In genomic region chr1:33964643-33965042, GRCm38 (mm10) we compare ENCODE assay signal across 8 mouse cellular contexts. TPM values are rescaled to one million over a fixed set of nuclear protein-coding genes. Genes with fewer than 3 reads are reported as not detected.
DNase-seq lines count a peak whose midpoint lies in the region; ATAC-seq and TF ChIP-seq lines count a peak whose summit lies in the region.
"Had no signal": no experiment of that assay in that cellular context is flagged by ENCODE, and none has a peak within 500 bp of the region (broad histone marks: within the 10 kb centered on the region; RNA-seq: fewer than 3 reads in every experiment).

No protein-coding gene starts in this region.

- H3K9me3 ChIP-seq in heart, postnatal 0 days (replicated peaks; ENCODE audit: control insufficient read depth, low read length), result no peaks in the 10 kb centered on the region
- H3K9me3 ChIP-seq in liver, postnatal 0 days (ENCODE audit: low read length), result no peaks in the 10 kb centered on the region

- 21% methylated on average over 5 of the region's 5 CpGs for WGBS in liver, adult 2 months
- 19% methylated on average over 5 of the region's 5 CpGs for WGBS in cerebellum, adult 2 months
- WGBS in heart, postnatal 0 days, result 21% methylated on average over 5 of the region's 5 CpGs
- WGBS in liver, postnatal 0 days (ENCODE audit: insufficient replicate concordance), result 23% methylated on average over 5 of the region's 5 CpGs

- H3K4me3 ChIP-seq in liver, adult 2 months (ENCODE audit: insufficient read depth, low read depth, low read length), result no peak overlapping the region
- H3K4me3 ChIP-seq in cerebellum, adult 2 months (replicated peaks; ENCODE audit: insufficient read depth, low read depth, low read length), result no peak overlapping the region
- no peak overlapping the region for H3K4me3 ChIP-seq in heart, postnatal 0 days (ENCODE audit: low read depth, low read length)
- H3K4me3 ChIP-seq in liver, postnatal 0 days (ENCODE audit: low read depth, low read length), result no peak overlapping the region

- H3K36me3 ChIP-seq in liver, adult 2 months (ENCODE audit: control insufficient read depth, insufficient read depth, low read length), result no peaks in the 10 kb centered on the region
- H3K36me3 ChIP-seq in heart, postnatal 0 days (replicated peaks; ENCODE audit: control insufficient read depth, insufficient read depth, low read length), result no peaks in the 10 kb centered on the region
- H3K36me3 ChIP-seq in liver, postnatal 0 days (replicated peaks; ENCODE audit: insufficient read depth, low read length), result no peaks in the 10 kb centered on the region

- H3K4me1 ChIP-seq in liver, adult 2 months (ENCODE audit: control insufficient read depth, insufficient read depth, low read length), result no peaks in the 10 kb centered on the region
- H3K4me1 ChIP-seq in cerebellum, adult 2 months (ENCODE audit: control insufficient read depth, insufficient read depth, low read length), result peaks cover 5% of the 10 kb centered on the region; the same call in 1 of the 2 replicates
- no peaks in the 10 kb centered on the region for H3K4me1 ChIP-seq in heart, postnatal 0 days (ENCODE audit: control insufficient read depth, insufficient read depth)
- H3K4me1 ChIP-seq in liver, postnatal 0 days (ENCODE audit: insufficient read depth), result no peaks in the 10 kb centered on the region

- TF ChIP-seq POLR2A in liver, adult 2 months (IDR thresholded peaks at IDR 0.05; ENCODE audit: extremely low read depth, insufficient read depth, low read length), result no peak
- no peak for TF ChIP-seq POLR2A in cerebellum, adult 2 months (IDR thresholded peaks at IDR 0.05; ENCODE audit: borderline replicate concordance, insufficient read depth, low read length)

- peak; percentile 50 for TF ChIP-seq CTCF in liver, adult 2 months (IDR thresholded peaks at IDR 0.05; ENCODE audit: low read depth, low read length)
- peak; percentile 60; the same call in 1 of the 2 replicates for TF ChIP-seq CTCF in cerebellum, adult 2 months (IDR thresholded peaks at IDR 0.05; ENCODE audit: borderline replicate concordance, insufficient read depth, low read depth, low read length)
- TF ChIP-seq CTCF in heart, postnatal 0 days (IDR thresholded peaks at IDR 0.05; ENCODE audit: low read depth), result peak; percentile 73
- TF ChIP-seq CTCF in liver, postnatal 0 days (IDR thresholded peaks at IDR 0.05; ENCODE audit: low read depth), result peak; percentile 70

- no peaks in the 10 kb centered on the region for H3K79me2 ChIP-seq in liver, adult 2 months (ENCODE audit: control insufficient read depth, insufficient read depth, low read length)

- ATAC-seq in heart, postnatal 0 days (ENCODE audit: insufficient read depth, low read depth), result peak; percentile 66
- peak; percentile 49 for ATAC-seq in liver, postnatal 0 days

- no peaks in the 10 kb centered on the region for H3K27me3 ChIP-seq in liver, adult 2 months (ENCODE audit: control insufficient read depth, insufficient read depth, low read length)
- H3K27me3 ChIP-seq in cerebellum, adult 2 months (ENCODE audit: control insufficient read depth, insufficient read depth, low read length), result no peaks in the 10 kb centered on the region
- H3K27me3 ChIP-seq in heart, postnatal 0 days (ENCODE audit: control insufficient read depth, insufficient read depth, low read length), result no peaks in the 10 kb centered on the region
- H3K27me3 ChIP-seq in liver, postnatal 0 days (ENCODE audit: insufficient read depth, low read length), result no peaks in the 10 kb centered on the region

- H3K27ac ChIP-seq in liver, adult 2 months (replicated peaks; ENCODE audit: insufficient read depth, low read depth, low read length), result no peak overlapping the region
- H3K27ac ChIP-seq in cerebellum, adult 2 months (ENCODE audit: insufficient read depth, low read length), result no peak overlapping the region
- no peak overlapping the region for H3K27ac ChIP-seq in heart, postnatal 0 days (ENCODE audit: low read depth)
- no peak overlapping the region for H3K27ac ChIP-seq in liver, postnatal 0 days (ENCODE audit: low read depth)
- H3K27ac ChIP-seq: macrophage had no signal

- H3K4me2 ChIP-seq in heart, postnatal 0 days (ENCODE audit: low read depth, low read length), result no peak overlapping the region
- H3K4me2 ChIP-seq in liver, postnatal 0 days (ENCODE audit: low read depth, low read length), result no peak overlapping the region

- TF ChIP-seq EP300 in heart, postnatal 0 days (IDR thresholded peaks at IDR 0.05; ENCODE audit: low read depth), result no peak
- no peak for TF ChIP-seq EP300 in liver, postnatal 0 days (IDR thresholded peaks at IDR 0.05; ENCODE audit: low read depth)

- DNase-seq in liver, adult 2 months (ENCODE audit: extremely low read depth, low read depth, low spot score), result peak; percentile 24
- DNase-seq in liver (no peak), R1 (ENCODE audit: low read depth, low spot score) (peak; percentile 84)
- peak; percentile 68 to 77 for DNase-seq in cerebellum, adult 2 months
- peak; percentile 66 for DNase-seq in heart, postnatal 0 days (ENCODE audit: low spot score)
- peak; percentile 41 for DNase-seq in liver, postnatal 0 days
- peak; percentile 32 for DNase-seq in thymus, postnatal 4 days

- H3K9ac ChIP-seq in liver, adult 2 months (ENCODE audit: low read depth, low read length), result no peak overlapping the region
- H3K9ac ChIP-seq in heart, postnatal 0 days (replicated peaks; ENCODE audit: low read depth, low read length), result no peak overlapping the region
- no peak overlapping the region for H3K9ac ChIP-seq in liver, postnatal 0 days (replicated peaks)

RNA-seq across cellular contexts. Expression of gene Dst, which starts 56.6 kb away (rescaled TPM):
- total RNA-seq in liver, adult 2 months (2014; rRNA removed), result 53.6 and 60.4 TPM in 2 replicates
- polyA plus RNA-seq in liver, adult 2 months (2012; rRNA removed), result 10.5 and 14.8 TPM in 2 replicates
- 143 and 148 TPM in 2 replicates for polyA plus RNA-seq in cerebellum, adult 2 months (2012; rRNA removed)
- 104 and 106 TPM in 2 replicates for total RNA-seq in heart, postnatal 0 days (2014; rRNA removed; ENCODE audit: low replicate concordance)
- 18.2 and 21.7 TPM in 2 replicates for polyA plus RNA-seq in heart, postnatal 0 days (2015; fragmentation: Nextera tagmentation; extraction: Ambion mirVana)
- polyA plus RNA-seq in liver, postnatal 0 days (2015; fragmentation: Nextera tagmentation; extraction: Ambion mirVana), result 6.0 and 6.4 TPM in 2 replicates

RNA-seq across cellular contexts. Expression of gene Bend6, which starts 57.0 kb away (rescaled TPM):
- total RNA-seq in liver, adult 2 months (2014; rRNA removed), result 0.18 and 0.40 TPM in 2 replicates
- polyA plus RNA-seq in liver, adult 2 months (2012; rRNA removed), result 0.05 TPM in 2 replicates
- polyA plus RNA-seq in cerebellum, adult 2 months (2012; rRNA removed), result 276 and 283 TPM in 2 replicates
- total RNA-seq in heart, postnatal 0 days (2014; rRNA removed; ENCODE audit: low replicate concordance), result 0.81 and 8.1 TPM in 2 replicates
- polyA plus RNA-seq in heart, postnatal 0 days (2015; fragmentation: Nextera tagmentation; extraction: Ambion mirVana), result 1.9 TPM in 2 replicates
- polyA plus RNA-seq in liver, postnatal 0 days (2015; fragmentation: Nextera tagmentation; extraction: Ambion mirVana), result 0.12 and 0.22 TPM in 2 replicates

Comparison
In these comparisons a context has a peak if more than half of its experiments do, and no peak if none do; other contexts are left out.
1. RNA of gene Bend6, which starts 57.0 kb away (polyA plus RNA-seq): 276 to 283 TPM in cerebellum, adult 2 months; 1.9 TPM in heart, postnatal 0 days, 0.12 to 0.22 TPM in liver, postnatal 0 days and 0.05 TPM in liver, adult 2 months; every median in the first group is over 10 times any median in the second.
2. Peak in every context shown above with its lines, with median percentiles within 50 percentile points of each other: CTCF ChIP-seq.